Mouse (Mus musculus) midbrain, embryonic 11.5 days (tissue): Measurements from ENCODE around the gene Gabrb1. TPM values are rescaled to one million over a fixed set of nuclear protein-coding genes. Genes with fewer than 3 reads are reported as not detected.
A peak's percentile ranks its signal among the peaks of the same experiment; 100 is the strongest.

Source experiments
- ATAC-seq: fragments of 200-750 bp; cut with Nextera tagmentation; 2 replicates; pipeline ENCODE4 v1.8.0; 2017; ENCODE audit warnings: moderate TSS enrichment, moderate library complexity; ENCODE audit not compliant: low FRiP score
- DNase-seq: peaks from one replicate; pipeline ENCODE4 v3.0.0; 2015; ENCODE audit warnings: low spot score; ENCODE audit errors: missing footprints
- H3K27ac ChIP-seq: fragments of 300-500 bp; sonication (generic); 2 replicates; pipeline ENCODE4 v1.5.1; 2014; ENCODE audit warnings: low read depth, low read length
- H3K27me3 ChIP-seq: fragments of 300-500 bp; sonication (generic); 2 replicates; pipeline ENCODE4 v1.6.1; 2014; ENCODE audit warnings: mild to moderate bottlenecking, low read length, moderate library complexity, mixed read lengths; ENCODE audit not compliant: control insufficient read depth, insufficient read depth
- H3K36me3 ChIP-seq: fragments of 300-500 bp; sonication (generic); 2 replicates; pipeline ENCODE4 v1.6.1; 2014; ENCODE audit warnings: mild to moderate bottlenecking, low read length, moderate library complexity, mixed read lengths; ENCODE audit not compliant: control insufficient read depth, insufficient read depth
- H3K4me1 ChIP-seq: fragments of 300-500 bp; sonication (generic); 2 replicates; pipeline ENCODE4 v1.6.1; 2014; ENCODE audit warnings: low read length; ENCODE audit not compliant: control insufficient read depth, insufficient read depth
- H3K4me2 ChIP-seq: fragments of 300-500 bp; sonication (generic); 2 replicates; pipeline ENCODE4 v1.6.1; 2014; ENCODE audit warnings: mild to moderate bottlenecking, moderate library complexity
- H3K4me3 ChIP-seq: fragments of 300-500 bp; sonication (generic); 2 replicates; pipeline ENCODE4 v1.5.1; 2014; ENCODE audit warnings: low read depth, low read length
- H3K9ac ChIP-seq: fragments of 300-500 bp; sonication (generic); 2 replicates; pipeline ENCODE4 v1.6.1; 2014; ENCODE audit warnings: low read length
- H3K9me3 ChIP-seq: fragments of 300-500 bp; sonication (generic); 2 replicates; pipeline ENCODE4 v1.6.1; 2016; ENCODE audit warnings: low read length; ENCODE audit not compliant: control insufficient read depth
- WGBS: fragments of 180-500 bp; shearing (Covaris S2); extraction: QIAGEN DNeasy Blood & Tissue Kit; methylation state at CpG from one replicate; pipeline ENCODE4 v1.1.7; 2014; 5-methylcytosine and 5-hydroxymethylcytosine counted together
- polyA plus RNA-seq: library from polyadenylated mRNA; unstranded; fragments of >200 nt; fragmentation: Nextera tagmentation; extraction: Ambion mirVana; gene quantifications from 2 replicates; pipeline ENCODE4 v1.2.1, GENCODE M21; 2014

The Gabrb1 gene
- polyA plus RNA-seq, 1 experiment from 2014 or later, result 0.90 TPM

DNA sequence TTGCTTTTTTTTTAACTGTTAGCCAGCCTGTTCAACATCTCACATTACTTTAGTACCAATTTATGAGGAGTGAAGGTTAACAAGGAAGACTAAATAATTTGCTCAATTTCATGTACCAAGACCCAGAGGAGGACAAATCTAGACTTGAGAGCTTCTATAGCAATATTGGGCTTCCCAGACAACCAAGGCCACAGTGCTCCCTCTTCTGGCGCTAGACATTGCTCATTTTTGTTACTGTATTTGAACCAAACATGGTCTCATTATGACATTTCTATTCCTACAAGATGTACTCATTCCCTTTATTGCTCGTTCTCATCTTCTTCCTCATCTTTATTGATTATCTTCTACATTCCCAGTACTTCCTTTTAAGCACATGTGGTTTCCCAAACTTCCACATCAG, 307.6 kb downstream of the Gabrb1 start:
- Histone ChIP-seq H3K4me3 (no peak overlapping the region), H3K4me1 (peaks cover 5% of the 10 kb centered on the region; the same call in 1 of the 2 replicates), H3K27ac (no peak overlapping the region), H3K27me3 (no peaks in the 10 kb centered on the region), H3K36me3 (no peaks in the 10 kb centered on the region), H3K9ac (no peak overlapping the region), H3K9me3 (no peaks in the 10 kb centered on the region), H3K4me2 (no peak overlapping the region)
- ATAC-seq (no peak), DNase-seq (no peak)
- WGBS, result 71% methylated on average over 2 of the region's 2 CpGs

DNA sequence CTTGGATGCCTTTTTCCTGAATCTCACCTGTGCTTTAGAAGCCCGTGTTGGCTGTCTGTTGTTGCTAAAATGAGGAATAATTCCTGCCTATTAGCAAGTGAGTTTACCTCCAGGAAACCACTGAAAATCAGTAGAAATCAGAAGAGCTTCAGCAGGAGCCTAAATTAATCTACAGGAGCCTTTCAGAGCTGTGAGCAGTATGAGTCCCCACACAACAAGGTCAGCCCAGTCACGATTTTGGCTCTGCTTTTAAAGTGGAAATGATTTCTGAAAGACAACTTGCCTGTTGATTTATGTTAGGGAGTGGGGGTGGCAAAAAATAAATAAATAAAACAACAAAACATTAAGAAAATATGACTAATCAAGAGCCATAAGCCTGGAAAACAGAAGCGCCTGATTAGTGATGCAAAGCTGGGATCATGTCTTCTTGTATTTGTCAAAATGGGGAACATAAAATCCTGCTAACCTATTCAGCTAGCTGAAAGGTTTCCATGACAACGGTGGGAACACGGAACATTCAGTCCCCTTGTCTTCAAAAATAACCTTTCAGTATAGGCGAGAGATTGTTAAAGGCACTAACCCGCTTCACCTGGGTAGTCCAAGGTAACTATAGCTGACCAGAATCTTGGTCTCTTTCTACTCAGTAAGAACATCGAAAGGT, 312.4 kb downstream of the Gabrb1 start:
- Histone ChIP-seq H3K4me1 (peaks cover 5% of the 10 kb centered on the region; the same call in 1 of the 2 replicates), H3K9me3 (no peaks in the 10 kb centered on the region), H3K4me2 (no peak overlapping the region), H3K4me3 (no peak overlapping the region), H3K27ac (no peak overlapping the region), H3K36me3 (no peaks in the 10 kb centered on the region), H3K27me3 (no peaks in the 10 kb centered on the region), H3K9ac (no peak overlapping the region)
- DNase-seq (peak; percentile 85), ATAC-seq (peak; percentile 58)
- WGBS, result 49% methylated on average over 8 of the region's 8 CpGs

DNA sequence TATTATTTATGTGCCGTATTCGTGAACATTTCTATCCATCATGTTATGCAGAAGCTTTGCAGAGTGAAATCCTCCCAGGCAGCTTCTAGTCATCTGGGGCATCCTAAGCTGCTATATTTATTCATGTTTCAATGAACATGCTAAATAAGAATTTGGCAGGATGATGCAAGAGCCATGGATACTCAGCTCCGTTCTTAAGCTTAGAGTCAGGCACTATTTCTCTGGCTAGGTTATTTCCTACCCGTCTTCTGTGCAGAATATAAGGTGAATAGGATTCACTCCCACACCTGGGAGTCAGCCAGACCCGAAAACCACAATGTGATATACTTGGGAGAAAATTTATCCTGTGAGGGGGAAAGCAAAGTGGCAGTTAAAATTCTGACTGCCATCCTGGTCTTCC, 314.9 kb downstream of the Gabrb1 start:
- Histone ChIP-seq H3K4me3 (no peak overlapping the region), H3K4me2 (no peak overlapping the region), H3K9ac (no peak overlapping the region), H3K4me1 (peaks cover 5% of the 10 kb centered on the region; the same call in 1 of the 2 replicates), H3K36me3 (no peaks in the 10 kb centered on the region), H3K27me3 (no peaks in the 10 kb centered on the region), H3K9me3 (no peaks in the 10 kb centered on the region), H3K27ac (no peak overlapping the region)
- no peak for ATAC-seq
- 74% methylated on average over 5 of the region's 5 CpGs for whole genome bisulfite sequencing
- DNase-seq, result no peak

DNA sequence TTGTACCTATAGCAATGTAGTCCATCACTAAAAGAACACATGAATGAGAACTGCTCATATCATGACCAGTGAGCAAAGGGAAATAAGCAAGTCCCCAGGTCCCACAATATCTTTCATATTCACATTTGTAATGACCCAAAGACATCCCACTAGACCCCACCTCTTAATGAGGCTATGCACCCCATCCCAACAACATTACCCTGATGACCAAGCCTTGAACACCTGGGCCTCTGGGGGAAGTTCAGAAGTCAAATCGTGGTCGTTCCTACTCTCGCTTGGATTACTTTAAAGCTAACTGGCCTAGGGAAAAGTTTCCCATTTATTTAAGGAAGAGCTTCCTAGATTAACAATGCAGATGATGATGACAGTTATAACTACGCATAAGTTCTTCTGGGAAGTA, 318.2 kb downstream of the Gabrb1 start:
- H3K36me3 ChIP-seq, result no peaks in the 10 kb centered on the region
- no peak overlapping the region for H3K4me3 ChIP-seq
- ATAC-seq, result peak; percentile 36
- no peak overlapping the region for H3K4me2 ChIP-seq
- no peak overlapping the region for H3K27ac ChIP-seq
- DNase-seq, result no peak
- WGBS, result 77% methylated on average over 4 of the region's 4 CpGs
- no peaks in the 10 kb centered on the region for H3K9me3 ChIP-seq
- H3K9ac ChIP-seq, result no peak overlapping the region
- no peaks in the 10 kb centered on the region for H3K27me3 ChIP-seq
- H3K4me1 ChIP-seq, result no peaks in the 10 kb centered on the region

DNA sequence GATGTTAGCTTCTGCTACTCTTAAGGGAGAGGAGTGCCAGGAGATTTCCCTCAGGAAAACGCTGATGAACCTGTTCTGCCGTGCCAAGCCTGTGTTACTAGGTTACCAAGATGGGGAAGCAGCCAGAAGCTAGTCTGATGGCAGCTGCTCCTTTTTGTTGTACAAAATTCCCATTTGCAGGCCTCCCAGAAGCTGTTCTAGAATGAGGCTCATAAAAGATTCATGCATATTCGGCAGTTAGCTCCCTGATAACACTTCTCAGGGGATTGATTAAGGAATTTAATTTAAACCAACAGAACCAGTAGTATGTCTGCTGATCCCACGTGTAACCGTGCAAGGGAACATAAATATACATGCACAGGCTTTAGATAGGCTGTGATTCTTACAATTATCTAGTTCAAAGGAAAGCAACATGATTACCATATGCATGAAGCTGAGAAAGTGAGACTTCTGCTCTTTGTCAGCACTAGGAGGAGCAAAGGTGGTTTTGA, 318.7 kb downstream of the Gabrb1 start:
- Histone ChIP-seq H3K9me3 (no peaks in the 10 kb centered on the region), H3K9ac (no peak overlapping the region), H3K36me3 (no peaks in the 10 kb centered on the region), H3K4me3 (no peak overlapping the region), H3K4me2 (no peak overlapping the region), H3K27ac (no peak overlapping the region), H3K27me3 (no peaks in the 10 kb centered on the region), H3K4me1 (no peaks in the 10 kb centered on the region)
- DNase-seq, result peak; percentile 85
- 27% methylated on average over 5 of the region's 5 CpGs for WGBS
- ATAC-seq, result peak; percentile 93

DNA sequence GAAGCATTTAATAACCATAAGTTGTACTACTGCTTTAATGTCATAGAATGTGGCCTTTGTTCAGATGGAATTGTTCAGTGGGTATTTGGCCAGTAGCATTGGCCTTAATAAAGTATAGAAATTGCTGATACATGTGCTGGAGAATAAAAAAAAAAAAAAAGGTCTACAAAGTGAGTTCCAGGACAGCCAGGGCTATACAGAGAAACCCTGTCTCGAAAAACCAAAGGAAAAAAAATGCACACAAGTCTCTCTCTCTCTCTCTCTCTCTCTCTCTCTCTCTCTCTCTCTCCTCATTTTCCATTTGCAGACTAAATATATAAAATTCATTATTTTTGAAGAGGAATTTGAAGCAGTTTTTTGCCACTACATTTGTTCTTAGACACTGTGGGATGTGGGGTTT, 328.6 kb downstream of the Gabrb1 start:
- ATAC-seq (no peak), DNase-seq (peak; percentile 35)
- H3K4me2 ChIP-seq, result no peak overlapping the region
- 83% methylated on average over 1 of the region's 1 CpGs for WGBS
- H3K27me3 ChIP-seq, result no peaks in the 10 kb centered on the region
- peaks cover 2% of the 10 kb centered on the region; the same call in 1 of the 2 replicates for H3K4me1 ChIP-seq
- no peak overlapping the region for H3K9ac ChIP-seq
- no peak overlapping the region for H3K27ac ChIP-seq
- no peaks in the 10 kb centered on the region for H3K9me3 ChIP-seq
- no peaks in the 10 kb centered on the region for H3K36me3 ChIP-seq
- no peak overlapping the region for H3K4me3 ChIP-seq

DNA sequence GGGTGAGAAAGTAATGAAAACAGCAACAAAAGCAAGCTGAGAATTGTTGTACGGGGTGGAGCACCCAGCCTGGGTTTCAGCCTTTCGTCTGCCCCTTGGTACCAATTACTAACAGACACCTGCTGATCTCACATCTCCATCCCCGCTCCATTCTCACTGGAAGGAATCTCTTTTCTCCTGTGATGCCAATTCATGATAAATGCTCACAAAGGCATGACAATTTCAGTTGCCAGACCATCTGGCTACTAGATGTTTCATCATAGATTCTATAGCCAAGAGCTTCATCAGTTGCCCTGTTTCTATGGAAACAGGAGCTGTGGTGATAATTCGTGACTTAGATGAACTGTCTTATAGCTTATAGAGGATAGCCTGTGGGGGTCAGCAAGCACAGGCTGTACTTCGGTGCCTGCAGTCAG, 329.1 kb downstream of the Gabrb1 start:
- WGBS, result 65% methylated on average over 5 of the region's 5 CpGs

DNA sequence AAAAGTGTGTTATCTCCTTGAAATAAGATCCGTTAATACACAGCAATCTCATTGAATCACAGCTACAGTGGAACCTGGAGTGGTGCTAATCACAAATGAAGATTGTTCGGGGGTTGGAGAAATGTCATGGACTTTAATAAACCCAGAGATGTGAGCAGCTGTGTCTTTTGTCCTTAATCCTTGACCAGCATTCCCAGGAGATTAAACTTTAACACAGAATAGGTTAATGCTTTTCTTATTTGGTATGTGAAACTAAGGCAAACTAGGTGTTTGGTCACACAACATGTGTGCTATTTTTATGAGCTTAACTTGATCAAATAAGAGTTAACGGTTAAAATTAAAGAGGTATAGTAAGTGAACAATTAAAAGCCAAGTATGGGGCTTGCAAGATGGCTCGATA, 341.6 kb downstream of the Gabrb1 start:
- Histone ChIP-seq H3K4me3 (no peak overlapping the region), H3K27ac (no peak overlapping the region), H3K4me2 (no peak overlapping the region), H3K27me3 (no peaks in the 10 kb centered on the region), H3K9me3 (no peaks in the 10 kb centered on the region), H3K36me3 (no peaks in the 10 kb centered on the region), H3K9ac (no peak overlapping the region), H3K4me1 (no peaks in the 10 kb centered on the region)
- 73% methylated on average over 4 of the region's 4 CpGs for WGBS
- DNase-seq (no peak), ATAC-seq (peak; percentile 44; the same call in 1 of the 2 replicates)

More for the DNA sequence above, 329.1 kb downstream of the Gabrb1 start:
- Histone ChIP-seq H3K9ac (no peak overlapping the region), H3K36me3 (no peaks in the 10 kb centered on the region), H3K9me3 (no peaks in the 10 kb centered on the region), H3K4me1 (peaks cover 2% of the 10 kb centered on the region; the same call in 1 of the 2 replicates), H3K4me3 (no peak overlapping the region), H3K27ac (no peak overlapping the region), H3K4me2 (no peak overlapping the region), H3K27me3 (no peaks in the 10 kb centered on the region)
- DNase-seq (peak; percentile 51), ATAC-seq (peak; percentile 48; the same call in 1 of the 2 replicates)

DNA sequence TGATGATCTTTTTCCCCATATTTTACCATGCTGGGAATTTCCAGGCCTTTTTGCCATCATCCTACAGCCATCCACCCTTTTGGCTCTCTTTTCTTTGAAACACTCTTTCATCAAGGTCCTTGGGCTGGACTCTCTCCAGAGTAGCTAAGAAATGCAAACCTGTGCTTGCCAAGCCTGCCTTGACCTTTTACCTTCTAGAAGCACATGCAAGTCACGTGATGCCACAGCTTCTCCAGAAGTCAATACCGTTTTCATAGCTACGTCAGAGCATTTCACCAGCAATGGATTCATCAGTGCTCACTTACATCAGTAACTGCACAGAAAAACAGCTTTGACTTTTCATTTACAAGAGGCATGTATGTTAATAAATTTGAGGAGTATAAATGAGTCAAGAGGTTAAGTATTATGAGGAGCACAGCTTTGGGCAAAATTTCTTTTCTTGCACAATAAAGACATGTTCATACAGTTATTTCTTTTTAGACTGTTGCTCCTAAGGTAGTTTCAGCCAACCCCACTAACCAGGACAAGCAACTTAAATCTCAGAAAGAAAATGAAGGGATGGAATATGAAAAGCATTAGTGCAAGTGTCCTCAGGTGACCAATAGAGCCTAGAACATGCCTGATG, 346.0 kb downstream of the Gabrb1 start:
- Histone ChIP-seq H3K27me3 (no peaks in the 10 kb centered on the region), H3K4me2 (no peak overlapping the region), H3K27ac (no peak overlapping the region), H3K9ac (no peak overlapping the region), H3K9me3 (no peaks in the 10 kb centered on the region), H3K4me1 (no peaks in the 10 kb centered on the region), H3K36me3 (no peaks in the 10 kb centered on the region), H3K4me3 (no peak overlapping the region)
- WGBS, result 81% methylated on average over 3 of the region's 3 CpGs
- no peak for ATAC-seq
- no peak for DNase-seq
